Mouse (Mus musculus): ENCODE data around the gene Gm10799.

GRCm38 (mm10) chr2:104024656-104025055 lies 43.7 kb downstream of the Gm10799 start:
- TF ChIP-seq CTCF (IDR thresholded peaks at IDR 0.05; ENCODE audit: low read depth): no peak
- TF ChIP-seq EP300 (IDR thresholded peaks at IDR 0.05; ENCODE audit: low read depth): no peak
